Mouse (Mus musculus): ENCODE results near the gene Gm20425.

GRCm38 (mm10) chr9:103248618-103249017 is 18.5 kb upstream of the Gm20425 start:
- no peak for TF ChIP-seq MAZ (IDR thresholded peaks at IDR 0.05; ENCODE audit: low read depth, low read length)
- TF ChIP-seq CTCF (conservative IDR thresholded peaks at IDR 0.05 in 1 of 2, IDR thresholded peaks at IDR 0.05 in 1 of 2; ENCODE audit: low read depth in 2 of 2, low read length in 2 of 2), result no peak
- TF ChIP-seq JUND (conservative IDR thresholded peaks at IDR 0.05; ENCODE audit: low read depth, low read length), result no peak
